Mouse (Mus musculus) myocyte (in vitro differentiated cells): Measurements from ENCODE around the gene Bco1. TPM values are rescaled to one million over a fixed set of nuclear protein-coding genes. Genes with fewer than 3 reads are reported as not detected.

Experiments used
- H3K27me3 ChIP-seq: one replicate; pipeline ENCODE4 v1.6.1; 2011; ENCODE audit not compliant: control insufficient read depth, insufficient read depth, insufficient read length
- H3K36me3 ChIP-seq: one replicate; pipeline ENCODE4 v1.6.1; 2011; ENCODE audit not compliant: control insufficient read depth, insufficient read depth
- H3K4me2 ChIP-seq: one replicate; pipeline ENCODE4 v1.6.1; 2011; ENCODE audit warnings: low read depth, control low read depth
- H3K4me3 ChIP-seq: one replicate; pipeline ENCODE4 v1.5.1; 2011; ENCODE audit warnings: mild to moderate bottlenecking, control low read depth, moderate library complexity
- H3K79me2 ChIP-seq: one replicate; pipeline ENCODE4 v1.6.1; 2011; ENCODE audit not compliant: control insufficient read depth, insufficient read depth
- H3ac ChIP-seq: one replicate; pipeline ENCODE4 v1.6.1; 2011; ENCODE audit not compliant: control insufficient read depth, insufficient read length
- CEBPB ChIP-seq: IDR thresholded peaks from 2 replicates; pipeline ENCODE4 v1.6.1; 2011; ENCODE audit warnings: mild to moderate bottlenecking, moderate library complexity; ENCODE audit not compliant: poor library complexity, insufficient read depth, severe bottlenecking
- E2F4 ChIP-seq: IDR thresholded peaks from one replicate; pipeline ENCODE4 v1.6.1; 2011; ENCODE audit warnings: mild to moderate bottlenecking, control low read depth, moderate library complexity; ENCODE audit not compliant: insufficient read depth
- MAX ChIP-seq: IDR thresholded peaks from one replicate; pipeline ENCODE4 v1.6.1; 2011; ENCODE audit warnings: low read depth, mild to moderate bottlenecking, control low read depth
- MYOD1 ChIP-seq, 3 experiments: IDR thresholded peaks; one replicate each; pipeline ENCODE4 v1.6.1; 2011; ENCODE audit warnings: control low read depth in 2 of 3, low read depth in 2 of 3, mild to moderate bottlenecking in 2 of 3, moderate library complexity in 1 of 3; ENCODE audit not compliant: insufficient read length in 2 of 3, control insufficient read depth in 1 of 3
- MYOG ChIP-seq, 3 experiments: IDR thresholded peaks; one replicate each; pipeline ENCODE4 v1.6.1; 2011; ENCODE audit warnings: control low read depth in 2 of 3, low read depth in 2 of 3, mild to moderate bottlenecking in 2 of 3; ENCODE audit not compliant: insufficient read length in 2 of 3, control insufficient read depth in 1 of 3, insufficient read depth in 1 of 3
- POLR2A ChIP-seq: IDR thresholded peaks from one replicate; pipeline ENCODE4 v1.6.1; 2011; ENCODE audit warnings: low read depth, mild to moderate bottlenecking, control low read depth, moderate library complexity; ENCODE audit not compliant: insufficient read length
- POLR2AphosphoS2 ChIP-seq: IDR thresholded peaks from one replicate; pipeline ENCODE4 v1.6.1; 2011; ENCODE audit warnings: low read depth, control low read depth; ENCODE audit not compliant: insufficient read length
- REST ChIP-seq: IDR thresholded peaks from one replicate; pipeline ENCODE4 v1.6.1; 2011; ENCODE audit warnings: mild to moderate bottlenecking, control low read depth, moderate library complexity; ENCODE audit not compliant: insufficient read depth, insufficient read length
- SRF ChIP-seq: IDR thresholded peaks from one replicate; pipeline ENCODE4 v1.6.1; 2011; ENCODE audit warnings: low read depth; ENCODE audit not compliant: control insufficient read depth, insufficient read length
- TCF12 ChIP-seq: IDR thresholded peaks from one replicate; pipeline ENCODE4 v1.6.1; 2011; ENCODE audit warnings: mild to moderate bottlenecking, control low read depth; ENCODE audit not compliant: poor library complexity, insufficient read depth, severe bottlenecking
- TCF3 ChIP-seq: IDR thresholded peaks from one replicate; pipeline ENCODE4 v1.6.1; 2011; ENCODE audit warnings: low read depth, control low read depth; ENCODE audit not compliant: insufficient read length
- USF1 ChIP-seq: IDR thresholded peaks from one replicate; pipeline ENCODE4 v1.6.1; 2011; ENCODE audit warnings: low read depth, mild to moderate bottlenecking, control low read depth, moderate library complexity
- polyA plus RNA-seq: library from polyadenylated mRNA; unstranded; fragments of >200 nt; fragmentation: generic; extraction: Trizol; gene quantifications from one replicate; pipeline ENCODE4 v1.2.1, GENCODE M21; 2012; ENCODE audit warnings: missing spikeins

Bco1 gene
- polyA plus RNA-seq, 1 experiment = 0.02 TPM

- Histone ChIP-seq H3K79me2 (no peaks in the 10 kb centered on the region), H3ac (no peak overlapping the region), H3K4me3 (no peak overlapping the region), H3K4me2 (no peak overlapping the region), H3K36me3 (no peaks in the 10 kb centered on the region), H3K27me3 (no peaks in the 10 kb centered on the region)
- TF ChIP-seq MYOD1 (IDR thresholded peaks at IDR 0.05; ENCODE audit: control insufficient read depth in 1 of 3, insufficient read length in 2 of 3, low read depth in 2 of 3) (no peak), E2F4 (no peak), MYOG (IDR thresholded peaks at IDR 0.05; ENCODE audit: control insufficient read depth in 1 of 3, insufficient read depth in 1 of 3, insufficient read length in 2 of 3, low read depth in 2 of 3) (no peak), SRF (no peak), TCF12 (no peak), TCF3 (no peak), MAX (no peak)
Measured at GRCm38 (mm10) chr8:117121277-117121676, 25.6 kb downstream of the Bco1 start.

- Histone ChIP-seq H3K27me3 (no peaks in the 10 kb centered on the region), H3K36me3 (no peaks in the 10 kb centered on the region), H3K4me3 (no peak overlapping the region), H3K4me2 (no peak overlapping the region), H3K79me2 (no peaks in the 10 kb centered on the region), H3ac (no peak overlapping the region)
- TF ChIP-seq REST (no peak), CEBPB (no peak), SRF (no peak), POLR2A (no peak), E2F4 (no peak), MYOG (IDR thresholded peaks at IDR 0.05; ENCODE audit: control insufficient read depth in 1 of 3, insufficient read depth in 1 of 3, insufficient read length in 2 of 3, low read depth in 2 of 3) (no peak), MAX (no peak), USF1 (no peak), TCF12 (no peak), MYOD1 (IDR thresholded peaks at IDR 0.05; ENCODE audit: control insufficient read depth in 1 of 3, insufficient read length in 2 of 3, low read depth in 2 of 3) (no peak)
Measured at GRCm38 (mm10) chr8:117123850-117124633, 28.4 kb downstream of the Bco1 start.

- Histone ChIP-seq H3ac (no peak overlapping the region), H3K79me2 (no peaks in the 10 kb centered on the region), H3K27me3 (no peaks in the 10 kb centered on the region), H3K4me3 (no peak overlapping the region), H3K4me2 (no peak overlapping the region), H3K36me3 (no peaks in the 10 kb centered on the region)
- TF ChIP-seq MYOD1 (IDR thresholded peaks at IDR 0.05; ENCODE audit: control insufficient read depth in 1 of 3, insufficient read length in 2 of 3, low read depth in 2 of 3) = no peak
- TF ChIP-seq REST = no peak
- TF ChIP-seq POLR2A = no peak
- no peak for TF ChIP-seq USF1
- TF ChIP-seq TCF12 = no peak
- TF ChIP-seq MYOG (IDR thresholded peaks at IDR 0.05; ENCODE audit: control insufficient read depth in 1 of 3, insufficient read depth in 1 of 3, insufficient read length in 2 of 3, low read depth in 2 of 3) = no peak
- TF ChIP-seq SRF = no peak
- no peak for TF ChIP-seq CEBPB
- no peak for TF ChIP-seq MAX
- TF ChIP-seq E2F4 = no peak
- no peak for TF ChIP-seq POLR2AphosphoS2
- no peak for TF ChIP-seq TCF3
Measured at GRCm38 (mm10) chr8:117125854-117126253, 30.2 kb downstream of the Bco1 start.

GRCm38 (mm10) chr8:117126411-117126810, 30.8 kb downstream of the Bco1 start:
- no peak overlapping the region for H3K4me2 ChIP-seq
- TF ChIP-seq MYOD1 (IDR thresholded peaks at IDR 0.05; ENCODE audit: control insufficient read depth in 1 of 3, insufficient read length in 2 of 3, low read depth in 2 of 3) = no peak
- H3K27me3 ChIP-seq = no peaks in the 10 kb centered on the region
- no peak overlapping the region for H3K4me3 ChIP-seq
- H3K79me2 ChIP-seq = no peaks in the 10 kb centered on the region
- H3K36me3 ChIP-seq = no peaks in the 10 kb centered on the region
- H3ac ChIP-seq = no peak overlapping the region

GRCm38 (mm10) chr8:117127063-117127462, 31.4 kb downstream of the Bco1 start:
- TF ChIP-seq POLR2AphosphoS2 (no peak), TCF3 (no peak), TCF12 (no peak), MAX (no peak), POLR2A (no peak), CEBPB (no peak), USF1 (no peak), MYOD1 (IDR thresholded peaks at IDR 0.05; ENCODE audit: control insufficient read depth in 1 of 3, insufficient read length in 2 of 3, low read depth in 2 of 3) (no peak), REST (no peak), MYOG (IDR thresholded peaks at IDR 0.05; ENCODE audit: control insufficient read depth in 1 of 3, insufficient read depth in 1 of 3, insufficient read length in 2 of 3, low read depth in 2 of 3) (no peak), SRF (no peak), E2F4 (no peak)
- Histone ChIP-seq H3K27me3 (no peaks in the 10 kb centered on the region), H3K4me2 (no peak overlapping the region)

More at GRCm38 (mm10) chr8:117127063-117127462, 31.4 kb downstream of the Bco1 start:
- H3K4me3 ChIP-seq = no peak overlapping the region
- H3ac ChIP-seq = no peak overlapping the region
- H3K36me3 ChIP-seq = no peaks in the 10 kb centered on the region
- no peaks in the 10 kb centered on the region for H3K79me2 ChIP-seq
